Mouse (Mus musculus) ES-E14 (cell line): ENCODE measurements around the gene Mrpl42. TPM values are rescaled to one million over a fixed set of nuclear protein-coding genes. Genes with fewer than 3 reads are reported as not detected.

ENCODE experiments used
- DNase-seq: peaks from one replicate; pipeline ENCODE4 v3.0.0-alpha.2; 2013; ENCODE audit warnings: low read depth, low spot score
- H3K27ac ChIP-seq: 2 replicates; pipeline ENCODE4 v1.5.1; 2012; ENCODE audit warnings: low read depth, mild to moderate bottlenecking, low read length, moderate library complexity, mixed read lengths; ENCODE audit not compliant: poor library complexity, insufficient read depth, severe bottlenecking
- H3K36me3 ChIP-seq: 2 replicates; pipeline ENCODE4 v1.6.1; 2012; ENCODE audit warnings: mild to moderate bottlenecking, low read length, moderate library complexity, mixed read lengths; ENCODE audit not compliant: control insufficient read depth, poor library complexity, insufficient read depth, severe bottlenecking
- H3K4me1 ChIP-seq, 2 experiments: fragments of 150-350 bp in 1 of 2; sonication (generic) in 1 of 2; 2 replicates each; pipeline ENCODE4 v1.6.1; 2012; ENCODE audit warnings: low read length in 2 of 2, mild to moderate bottlenecking in 1 of 2, mixed read lengths in 1 of 2; ENCODE audit not compliant: control insufficient read depth in 2 of 2, insufficient read depth in 2 of 2, poor library complexity in 1 of 2
- H3K4me3 ChIP-seq, 2 experiments: fragments of 150-350 bp in 1 of 2; sonication (generic) in 1 of 2; 2 replicates each; pipeline ENCODE4 v1.5.1; 2012; ENCODE audit warnings: low read length in 2 of 2, low read depth in 1 of 2, mild to moderate bottlenecking in 1 of 2, mixed read lengths in 1 of 2; ENCODE audit not compliant: insufficient read depth in 1 of 2, poor library complexity in 1 of 2, severe bottlenecking in 1 of 2
- H3K9ac ChIP-seq: 2 replicates; pipeline ENCODE4 v1.6.1; 2012; ENCODE audit warnings: low read depth, mild to moderate bottlenecking, low read length, mixed read lengths; ENCODE audit not compliant: poor library complexity, insufficient read depth, severe bottlenecking
- H3K9me3 ChIP-seq: fragments of 150-350 bp; sonication (generic); 2 replicates; pipeline ENCODE4 v1.6.1; 2012; ENCODE audit warnings: low read depth, mild to moderate bottlenecking, low read length; ENCODE audit not compliant: control insufficient read depth, insufficient read depth
- CHD2 ChIP-seq: IDR thresholded peaks from 2 replicates; pipeline ENCODE4 v1.6.1; 2014; ENCODE audit warnings: mild to moderate bottlenecking, low read depth, low read length, inconsistent platforms
- HCFC1 ChIP-seq: IDR thresholded peaks from 2 replicates; pipeline ENCODE4 v1.6.1; 2012; ENCODE audit warnings: low read length, inconsistent platforms, borderline replicate concordance; ENCODE audit not compliant: insufficient read depth
- MAFK ChIP-seq: IDR thresholded peaks from 2 replicates; pipeline ENCODE4 v1.6.1; 2014; ENCODE audit warnings: mild to moderate bottlenecking, low read depth, low read length, inconsistent platforms; ENCODE audit not compliant: insufficient read depth
- ZC3H11A ChIP-seq: IDR thresholded peaks from 2 replicates; pipeline ENCODE4 v1.6.1; 2012; ENCODE audit warnings: low read depth, mild to moderate bottlenecking, inconsistent platforms, low read length, borderline replicate concordance
- ZNF384 ChIP-seq: IDR thresholded peaks from 2 replicates; pipeline ENCODE4 v1.6.1; 2012; ENCODE audit warnings: low read depth, low read length, inconsistent platforms
- in situ Hi-C, 2 experiments: fragments of 600-800 bp; cut with MboI; formaldehyde crosslinking; loops; one replicate each; pipeline ENCODE4 v1.15.1; 2025; ENCODE audit warnings: low sequenced_read_pairs in 2 of 2, inconsistent platforms in 1 of 2; ENCODE audit not compliant: unreplicated experiment in 2 of 2
- total RNA-seq: library from RNA; depleted of rRNA; stranded (reverse); fragments of 300-350 nt; gene quantifications from 2 replicates; pipeline ENCODE4 v1.2.3, GENCODE M21; 2012

Gene Mrpl42
- total RNA-seq, 1 experiment: 163 TPM

GRCm38 (mm10) chr10:95453282-95453681, 48.5 kb downstream of the Mrpl42 start:
- no peak overlapping the region for H3K9ac ChIP-seq
- H3K36me3 ChIP-seq: no peaks in the 10 kb centered on the region
- in situ Hi-C loops: loop anchor here in 1 of 2 experiments (25.0 kb wide), 1 partner anchor 766 kb away; the partner anchor contains the start of gene Cep83
- H3K4me1 ChIP-seq: peaks cover 11 to 12% of the 10 kb centered on the region in 2 experiments; a peak in 3 of 4 replicates
- peak overlapping the region; percentile 18; the same call in 1 of the 2 replicates for H3K27ac ChIP-seq
- peak overlapping the region; percentile 62 to 66 for H3K4me3 ChIP-seq
- DNase-seq: peak; percentile 54
- TF ChIP-seq HCFC1 (0 out of 2 replicates have a peak, but pooled peaks have one; percentile 38), ZNF384 (no peak)
- H3K9me3 ChIP-seq: no peaks in the 10 kb centered on the region

- no peak overlapping the region for H3K4me3 ChIP-seq
- no peak for TF ChIP-seq MAFK
- H3K27ac ChIP-seq: no peak overlapping the region
- H3K9me3 ChIP-seq: no peaks in the 10 kb centered on the region
- peaks cover 5% of the 10 kb centered on the region; the same call in 1 of the 2 replicates for H3K36me3 ChIP-seq
- H3K9ac ChIP-seq: no peak overlapping the region
- DNase-seq: no peak
- H3K4me1 ChIP-seq: peaks cover 2 to 5% of the 10 kb centered on the region in 2 experiments; a peak in 3 of 4 replicates
- in situ Hi-C loops: no loop called here
These were observed 52.7 kb downstream of the Mrpl42 start for GRCm38 (mm10) chr10:95449033-95449432.

DNA sequence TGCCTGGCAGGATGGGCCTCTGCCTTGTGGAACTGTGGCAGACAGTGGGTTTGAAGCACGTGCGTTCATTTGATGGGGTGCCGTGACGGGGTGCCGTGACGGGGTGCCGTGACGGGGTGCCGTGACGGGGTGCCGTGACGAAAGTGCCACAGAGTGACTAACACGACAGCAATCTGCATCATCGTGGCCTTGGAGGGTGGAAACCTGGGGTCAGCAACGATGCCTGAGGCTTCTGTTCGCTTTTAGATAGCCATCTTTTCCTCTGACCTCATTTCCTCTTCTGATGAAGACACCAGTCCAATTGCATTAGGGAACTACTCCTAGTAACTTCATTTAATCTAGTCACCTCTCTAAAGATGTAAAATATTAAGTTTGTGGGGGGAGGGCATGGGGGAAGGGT, 53.8 kb downstream of the Mrpl42 start:
- in situ Hi-C loops: no loop called here
- H3K4me1 ChIP-seq: peaks cover 0 to 2% of the 10 kb centered on the region in 2 experiments; a peak in 1 of 4 replicates
- no peak overlapping the region for H3K9ac ChIP-seq
- no peak for DNase-seq
- H3K36me3 ChIP-seq: peaks cover 5% of the 10 kb centered on the region; the same call in 1 of the 2 replicates
- H3K9me3 ChIP-seq: no peaks in the 10 kb centered on the region
- H3K4me3 ChIP-seq: no peak overlapping the region
- TF ChIP-seq CHD2 (no peak), HCFC1 (no peak), ZC3H11A (no peak), MAFK (no peak), ZNF384 (no peak)
- H3K27ac ChIP-seq: no peak overlapping the region

DNA sequence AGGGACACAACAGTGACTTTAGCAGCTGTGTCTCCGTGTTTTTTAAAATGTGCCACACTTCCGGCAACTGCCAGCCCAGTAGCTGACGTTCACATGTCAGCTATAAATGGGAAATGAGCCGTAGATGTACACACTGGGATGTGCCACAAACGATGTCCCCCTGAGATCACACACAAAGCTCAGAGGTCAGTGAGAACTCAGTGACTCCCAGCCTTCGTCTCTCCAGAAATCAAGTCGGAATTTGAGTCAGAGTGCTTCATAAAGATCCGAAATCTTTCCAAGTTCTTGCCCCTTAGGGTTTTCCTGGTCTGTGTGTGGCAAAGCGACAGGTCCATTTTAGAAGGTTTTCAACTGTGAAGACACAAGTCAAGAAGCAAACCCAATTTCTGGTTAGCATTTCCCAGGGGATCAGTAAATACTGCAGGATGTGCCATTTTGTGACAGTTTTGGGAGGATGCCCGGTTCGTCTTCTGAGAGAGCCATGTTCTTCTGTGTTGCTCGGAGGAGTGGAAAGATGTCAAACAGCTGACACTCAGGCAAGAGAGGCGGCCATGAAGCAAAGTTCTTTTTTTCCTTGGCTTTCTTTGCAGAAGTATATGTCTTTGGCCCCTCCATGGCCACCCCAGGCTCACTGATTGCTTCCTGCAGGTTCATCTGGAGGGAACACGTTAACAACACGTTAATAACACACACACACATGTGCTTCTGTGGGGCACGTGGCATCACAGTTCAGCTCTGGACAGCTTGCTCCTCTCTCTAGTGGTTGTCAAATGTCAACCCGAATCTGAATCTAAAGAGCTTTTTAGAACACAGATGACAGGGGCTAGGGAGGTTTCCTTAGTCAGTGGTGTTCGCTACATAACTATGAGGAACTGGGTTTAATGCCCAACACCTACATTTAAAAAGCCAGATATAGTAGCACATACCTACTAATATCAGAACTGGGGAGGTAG, 56.4 kb downstream of the Mrpl42 start:
- DNase-seq: no peak
- no peak overlapping the region for H3K4me3 ChIP-seq
- no peaks in the 10 kb centered on the region for H3K4me1 ChIP-seq
- H3K36me3 ChIP-seq: peaks cover 5% of the 10 kb centered on the region; the same call in 1 of the 2 replicates
- no peak overlapping the region for H3K27ac ChIP-seq
- no peak overlapping the region for H3K9ac ChIP-seq
- in situ Hi-C loops: no loop called here
- H3K9me3 ChIP-seq: no peaks in the 10 kb centered on the region
- TF ChIP-seq CHD2: no peak
- no peak for TF ChIP-seq MAFK
- no peak for TF ChIP-seq ZC3H11A
- no peak for TF ChIP-seq ZNF384
- no peak for TF ChIP-seq HCFC1

GRCm38 (mm10) chr10:95442334-95442733, 59.4 kb downstream of the Mrpl42 start:
- peaks cover 3% of the 10 kb centered on the region; the same call in 1 of the 2 replicates for H3K36me3 ChIP-seq
- peaks cover 0 to 6% of the 10 kb centered on the region in 2 experiments; a peak in 1 of 4 replicates for H3K4me1 ChIP-seq
- in situ Hi-C loops: no loop called here
- no peak overlapping the region for H3K4me3 ChIP-seq
- H3K9ac ChIP-seq: no peak overlapping the region
- DNase-seq: no peak
- H3K27ac ChIP-seq: no peak overlapping the region
- TF ChIP-seq ZC3H11A (no peak), HCFC1 (no peak), ZNF384 (no peak), CHD2 (no peak), MAFK (no peak)
- H3K9me3 ChIP-seq: no peaks in the 10 kb centered on the region
